In genomic region chr8:71631897-71632296, GRCm38 (mm10) we compare ENCODE assay signal across 24 mouse cellular contexts. TPM values are rescaled to one million over a fixed set of nuclear protein-coding genes. Genes with fewer than 3 reads are reported as not detected.
DNase-seq lines count a peak whose midpoint lies in the region; ATAC-seq and TF ChIP-seq lines count a peak whose summit lies in the region.
"Had no signal": no experiment of that assay in that cellular context is flagged by ENCODE, and none has a peak within 500 bp of the region (broad histone marks: within the 10 kb centered on the region; RNA-seq: fewer than 3 reads in every experiment).

No protein-coding gene starts in this region.

- H3K79me2 ChIP-seq in C2C12 (ENCODE audit: control insufficient read depth, insufficient read depth) (no peaks in the 10 kb centered on the region), myocyte (ENCODE audit: control insufficient read depth, insufficient read depth) (no peaks in the 10 kb centered on the region)

- H3ac ChIP-seq in C2C12 (ENCODE audit: control insufficient read depth, insufficient read length, low read depth) = no peak overlapping the region
- no peak overlapping the region for H3ac ChIP-seq in myocyte (ENCODE audit: control insufficient read depth, insufficient read length)

- H3K4me3 ChIP-seq in lung, postnatal 0 days (ENCODE audit: low read depth, low read length) = no peak overlapping the region
- H3K4me3 ChIP-seq in C2C12 (ENCODE audit: insufficient read depth, poor library complexity, severe bottlenecking) = no peak overlapping the region
- H3K4me3 ChIP-seq in bone marrow macrophage, adult 2 months (ENCODE audit: insufficient read depth, low read length) = peak overlapping the region; percentile 38
- no peak overlapping the region for H3K4me3 ChIP-seq in myocyte
- H3K4me3 ChIP-seq in thymus, adult 2 months (ENCODE audit: control insufficient read depth, insufficient read depth, low read length) = no peak overlapping the region
- H3K4me3 ChIP-seq: embryonic facial prominence, embryonic 13.5 days; forebrain, embryonic 13.5 days; gastrocnemius, adult 2 months; heart, embryonic 13.5 days; hindbrain, embryonic 15.5 days had no signal

- H3K9ac ChIP-seq in lung, postnatal 0 days (replicated peaks; ENCODE audit: low read depth) = no peak overlapping the region
- H3K9ac ChIP-seq: embryonic facial prominence, embryonic 13.5 days; forebrain, embryonic 13.5 days; forebrain, postnatal 0 days; heart, embryonic 13.5 days; hindbrain, embryonic 15.5 days had no signal

- no peak for ATAC-seq in lung, postnatal 0 days
- ATAC-seq: forebrain, embryonic 13.5 days; forebrain, postnatal 0 days; inflammation-experienced regulatory T-cells, adult 6 months; Patski had no signal

- H3K36me3 ChIP-seq in lung, postnatal 0 days (ENCODE audit: insufficient read depth, low read length) = no peaks in the 10 kb centered on the region
- H3K36me3 ChIP-seq in C2C12 (ENCODE audit: control insufficient read depth, insufficient read depth) = no peaks in the 10 kb centered on the region
- no peaks in the 10 kb centered on the region for H3K36me3 ChIP-seq in myocyte (ENCODE audit: control insufficient read depth, insufficient read depth)
- H3K36me3 ChIP-seq in thymus, adult 2 months (ENCODE audit: control insufficient read depth, insufficient read depth, low read length) = no peaks in the 10 kb centered on the region
- H3K36me3 ChIP-seq: heart, embryonic 13.5 days; hindbrain, embryonic 15.5 days had no signal

- WGBS in lung, postnatal 0 days = 62% methylated on average over 2 of the region's 2 CpGs
- 34% methylated on average over 2 of the region's 2 CpGs for WGBS in thymus, adult 2 months

- TF ChIP-seq POLR2A in bone marrow macrophage, adult 2 months (IDR thresholded peaks at IDR 0.05; ENCODE audit: borderline replicate concordance, low read depth, low read length) = no peak
- no peak for TF ChIP-seq POLR2A in myocyte (IDR thresholded peaks at IDR 0.05; ENCODE audit: insufficient read length, low read depth)
- no peak for TF ChIP-seq POLR2A in thymus, adult 2 months (IDR thresholded peaks at IDR 0.05; ENCODE audit: control insufficient read depth, extremely low read depth, insufficient read depth, low read length, poor library complexity)

- TF ChIP-seq CTCF in lung, postnatal 0 days (IDR thresholded peaks at IDR 0.05) = no peak
- no peak for TF ChIP-seq CTCF in C2C12 (IDR thresholded peaks at IDR 0.05; ENCODE audit: control insufficient read depth, insufficient read depth, insufficient read length)
- TF ChIP-seq CTCF in bone marrow macrophage, adult 2 months (IDR thresholded peaks at IDR 0.05; ENCODE audit: low read depth, low read length) = no peak
- TF ChIP-seq CTCF in thymus, adult 2 months (IDR thresholded peaks at IDR 0.05; ENCODE audit: borderline replicate concordance, control insufficient read depth, extremely low read depth, insufficient read depth, low read length, poor library complexity) = no peak

- 0 out of 2 replicates have a peak, but pooled peaks cover 11% of the 10 kb centered on the region for H3K27me3 ChIP-seq in lung, postnatal 0 days (replicated peaks; ENCODE audit: insufficient read depth, low read length)
- H3K27me3 ChIP-seq in C2C12 (ENCODE audit: control insufficient read depth, insufficient read depth, insufficient read length) (no peaks in the 10 kb centered on the region), myocyte (ENCODE audit: control insufficient read depth, insufficient read depth, insufficient read length) (no peaks in the 10 kb centered on the region)
- H3K27me3 ChIP-seq in thymus, adult 2 months (ENCODE audit: control insufficient read depth, insufficient read depth, low read length) = no peaks in the 10 kb centered on the region
- H3K27me3 ChIP-seq: hindbrain, embryonic 15.5 days; Patski had no signal

- H3K9me3 ChIP-seq in lung, postnatal 0 days (ENCODE audit: low read length) = no peaks in the 10 kb centered on the region
- H3K9me3 ChIP-seq: hindbrain, embryonic 15.5 days had no signal

- H3K79me3 ChIP-seq in C2C12 (ENCODE audit: low read depth) = no peaks in the 10 kb centered on the region

- peaks cover 13% of the 10 kb centered on the region; the same call in 1 of the 2 replicates for H3K4me1 ChIP-seq in lung, postnatal 0 days (ENCODE audit: insufficient read depth, low read depth, low read length)
- peaks cover 48% of the 10 kb centered on the region for H3K4me1 ChIP-seq in bone marrow macrophage, adult 2 months (ENCODE audit: control insufficient read depth, insufficient read depth, low read length)
- peaks cover 40% of the 10 kb centered on the region for H3K4me1 ChIP-seq in thymus, adult 2 months (replicated peaks; ENCODE audit: control insufficient read depth, insufficient read depth, low read length)

- no peak overlapping the region for H3K27ac ChIP-seq in lung, postnatal 0 days (ENCODE audit: low read length)
- H3K27ac ChIP-seq in bone marrow macrophage, adult 2 months (ENCODE audit: insufficient read depth, low read depth, low read length) = peak overlapping the region; percentile 91
- no peak overlapping the region for H3K27ac ChIP-seq in thymus, adult 2 months (ENCODE audit: control insufficient read depth, insufficient read depth, low read length)
- H3K27ac ChIP-seq: embryonic facial prominence, embryonic 13.5 days; forebrain, embryonic 13.5 days; gastrocnemius, adult 2 months; heart, embryonic 13.5 days; hindbrain, embryonic 15.5 days had no signal

- H3K4me2 ChIP-seq in lung, postnatal 0 days (replicated peaks; ENCODE audit: low read depth, low read length) = no peak overlapping the region
- H3K4me2 ChIP-seq in myocyte (ENCODE audit: low read depth) = no peak overlapping the region
- H3K4me2 ChIP-seq: embryonic facial prominence, embryonic 13.5 days; forebrain, embryonic 13.5 days; heart, embryonic 13.5 days; hindbrain, embryonic 15.5 days had no signal

- DNase-seq in lung, postnatal 25 days (ENCODE audit: low spot score) = peak; percentile 20
- no peak for DNase-seq in lung, postnatal 0 days (ENCODE audit: low spot score)
- DNase-seq in thymus, postnatal 10 days (ENCODE audit: low spot score in 2 of 2) = no peak
- DNase-seq in thymus, adult 2 months = no peak
- DNase-seq in cerebellum, adult 9-10 months = no peak
- DNase-seq: adrenal gland, adult 2 months; adrenal gland, postnatal 36 days; cerebellum, adult 11-12 months; cerebellum, adult 9-11 months; cerebellum, postnatal 36 days; forebrain, postnatal 0 days; gastrocnemius, adult 2 months; gastrocnemius, postnatal 25 days; heart, adult 11 months; heart, postnatal 36 days had no signal

- no peak for TF ChIP-seq EP300 in lung, postnatal 0 days (IDR thresholded peaks at IDR 0.05)

TF ChIP-seq in C2C12, 6 proteins besides CTCF, POLR2A, EP300 and RAD21:
- TF ChIP-seq USF1 (IDR thresholded peaks at IDR 0.05; ENCODE audit: low read depth) = peak; percentile 74
- no peak for TF ChIP-seq MYOD1 (IDR thresholded peaks at IDR 0.05; ENCODE audit: control insufficient read depth, insufficient read length, low read depth)
- no peak for TF ChIP-seq CEBPB (IDR thresholded peaks at IDR 0.05; ENCODE audit: low read depth)

TF ChIP-seq in myocyte, 11 proteins besides CTCF, POLR2A, EP300 and RAD21:
- TF ChIP-seq USF1 (IDR thresholded peaks at IDR 0.05; ENCODE audit: low read depth) (peak; percentile 74), MYOG (IDR thresholded peaks at IDR 0.05; ENCODE audit: control insufficient read depth in 1 of 3, insufficient read depth in 1 of 3, insufficient read length in 2 of 3, low read depth in 2 of 3) (no peak)

RNA-seq across cellular contexts. Expression of gene Colgalt1, which starts 21.1 kb away (rescaled TPM):
- 64.7 and 66.0 TPM in 2 replicates for polyA plus RNA-seq in lung, postnatal 0 days (2015; fragmentation: Nextera tagmentation; extraction: Ambion mirVana)
- 72.3 TPM for polyA plus RNA-seq in C2C12 (2012; fragmentation: generic; extraction: Trizol)
- 111 and 113 TPM in 2 replicates for polyA plus RNA-seq in bone marrow macrophage, adult 2 months (2012; ENCODE audit: insufficient read depth, insufficient read length, missing spikeins)
- 87.0 TPM for polyA plus RNA-seq in myocyte (2012; fragmentation: generic; extraction: Trizol)
- polyA plus RNA-seq in thymus, adult 2 months (2012; rRNA removed) = 134 and 158 TPM in 2 replicates

RNA-seq across cellular contexts. Expression of gene Fam129c, which starts 34.4 kb away (rescaled TPM):
- 1.2 and 2.0 TPM in 2 replicates for polyA plus RNA-seq in lung, postnatal 0 days (2015; fragmentation: Nextera tagmentation; extraction: Ambion mirVana)
- polyA plus RNA-seq in C2C12 (2012; fragmentation: generic; extraction: Trizol) (2.4 TPM), myocyte (2012; fragmentation: generic; extraction: Trizol) (2.9 TPM)
- 2.5 and 2.7 TPM in 2 replicates for polyA plus RNA-seq in bone marrow macrophage, adult 2 months (2012; ENCODE audit: insufficient read depth, insufficient read length, missing spikeins)
- polyA plus RNA-seq in thymus, adult 2 months (2012; rRNA removed) = 23.9 and 28.4 TPM in 2 replicates

RNA-seq across cellular contexts. Expression of gene Unc13a, which starts 39.7 kb away (rescaled TPM):
- polyA plus RNA-seq in lung, postnatal 0 days (2015; fragmentation: Nextera tagmentation; extraction: Ambion mirVana) = 0.35 and 0.46 TPM in 2 replicates
- polyA plus RNA-seq in C2C12 (2012; fragmentation: generic; extraction: Trizol) = 1.5 TPM
- 1.0 and 1.3 TPM in 2 replicates for polyA plus RNA-seq in bone marrow macrophage, adult 2 months (2012; ENCODE audit: insufficient read depth, insufficient read length, missing spikeins)
- 4.6 TPM for polyA plus RNA-seq in myocyte (2012; fragmentation: generic; extraction: Trizol)
- polyA plus RNA-seq in thymus, adult 2 months (2012; rRNA removed) = 1.6 and 2.0 TPM in 2 replicates

RNA-seq across cellular contexts. Expression of gene Pgls, which starts 39.9 kb away (rescaled TPM):
- polyA plus RNA-seq in lung, postnatal 0 days (2015; fragmentation: Nextera tagmentation; extraction: Ambion mirVana) = 174 and 177 TPM in 2 replicates
- polyA plus RNA-seq in C2C12 (2012; fragmentation: generic; extraction: Trizol) = 231 TPM
- 83.5 and 88.9 TPM in 2 replicates for polyA plus RNA-seq in bone marrow macrophage, adult 2 months (2012; ENCODE audit: insufficient read depth, insufficient read length, missing spikeins)
- 248 TPM for polyA plus RNA-seq in myocyte (2012; fragmentation: generic; extraction: Trizol)
- polyA plus RNA-seq in thymus, adult 2 months (2012; rRNA removed) = 280 and 369 TPM in 2 replicates

RNA-seq across cellular contexts. Expression of gene Jak3, which starts 44.2 kb away (rescaled TPM):
- 7.7 and 10.0 TPM in 2 replicates for polyA plus RNA-seq in lung, postnatal 0 days (2015; fragmentation: Nextera tagmentation; extraction: Ambion mirVana)
- polyA plus RNA-seq in C2C12 (2012; fragmentation: generic; extraction: Trizol) (1.2 TPM), myocyte (2012; fragmentation: generic; extraction: Trizol) (1.5 TPM)
- 15.6 and 15.7 TPM in 2 replicates for polyA plus RNA-seq in bone marrow macrophage, adult 2 months (2012; ENCODE audit: insufficient read depth, insufficient read length, missing spikeins)
- polyA plus RNA-seq in thymus, adult 2 months (2012; rRNA removed) = 68.0 and 77.5 TPM in 2 replicates
